Mouse (Mus musculus) embryo, embryonic 11.5 days (tissue): ENCODE data around the gene Fgf9.

ENCODE experiments used
- DNase-seq: peaks from one replicate; pipeline ENCODE4 v3.0.0-alpha.2; 2012; ENCODE audit warnings: low read depth, low spot score

Gene Fgf9

DNA sequence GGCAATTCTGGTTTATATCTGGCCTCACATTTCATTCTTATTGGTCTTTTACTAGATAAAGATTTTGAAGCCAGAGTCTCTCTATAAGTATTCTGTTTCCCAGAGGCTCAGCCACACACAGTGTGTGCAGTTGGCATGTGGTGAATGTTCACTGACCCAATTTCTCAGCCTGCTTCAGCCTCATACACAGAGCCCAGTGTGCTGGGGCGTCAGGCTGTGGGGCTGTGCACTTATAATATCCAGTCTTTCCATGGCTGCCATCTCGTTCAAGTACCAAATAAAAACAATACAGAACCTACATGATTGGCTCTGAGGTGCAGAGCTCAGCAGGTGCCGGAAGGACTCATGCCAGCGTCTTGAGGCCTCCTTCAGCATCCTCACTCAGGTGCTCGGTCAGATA, 19.1 kb downstream of the Fgf9 start:
- DNase-seq, result no peak

GRCm38 (mm10) chr14:58091321-58091720, 21.0 kb downstream of the Fgf9 start:
- no peak for DNase-seq

DNA sequence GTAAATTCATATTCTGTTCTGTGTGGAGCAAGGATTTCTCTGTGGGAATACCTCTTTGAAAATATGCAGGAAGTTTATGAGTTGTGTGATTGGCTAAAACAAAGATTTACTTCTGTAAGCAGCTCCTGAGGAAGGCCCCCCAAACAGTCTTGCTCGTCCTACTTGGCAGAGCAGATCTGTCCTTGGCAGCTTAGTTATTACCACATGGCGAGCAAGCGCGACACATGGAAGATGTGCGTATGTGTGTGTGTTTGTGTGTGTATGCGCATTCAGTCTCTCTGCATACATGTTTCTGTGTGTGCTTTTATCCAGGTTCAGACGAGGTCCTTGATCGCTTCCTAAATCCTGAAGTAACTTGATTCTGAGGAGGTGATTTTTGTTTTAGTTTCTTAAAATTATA, 29.3 kb downstream of the Fgf9 start:
- DNase-seq, result no peak

- DNase-seq, result no peak
Measured at GRCm38 (mm10) chr14:58101298-58101697, 31.0 kb downstream of the Fgf9 start.

- no peak for DNase-seq
Measured at GRCm38 (mm10) chr14:58104266-58104665, 33.9 kb downstream of the Fgf9 start.

DNA sequence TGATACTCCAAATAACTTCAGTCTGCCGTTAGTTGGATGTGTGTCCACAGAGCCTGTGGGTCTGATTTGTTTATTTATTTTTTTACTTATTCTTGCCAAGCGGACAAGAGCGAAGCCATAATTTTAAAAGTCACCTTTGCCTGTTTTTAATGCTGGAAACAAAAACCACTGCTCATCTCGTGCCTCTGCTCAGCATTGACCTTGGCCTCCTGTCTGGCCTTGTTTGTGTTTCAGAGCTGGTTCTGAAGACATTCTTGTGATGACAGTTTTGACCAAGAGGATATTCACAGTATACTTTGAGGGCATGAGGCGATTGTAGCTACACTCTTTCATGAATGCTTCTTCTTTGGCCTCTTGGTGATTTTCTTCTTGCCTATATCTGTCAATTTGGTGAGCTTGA, 35.2 kb downstream of the Fgf9 start:
- DNase-seq, result no peak

GRCm38 (mm10) chr14:58109601-58110000, 39.3 kb downstream of the Fgf9 start:
- DNase-seq, result no peak

DNA sequence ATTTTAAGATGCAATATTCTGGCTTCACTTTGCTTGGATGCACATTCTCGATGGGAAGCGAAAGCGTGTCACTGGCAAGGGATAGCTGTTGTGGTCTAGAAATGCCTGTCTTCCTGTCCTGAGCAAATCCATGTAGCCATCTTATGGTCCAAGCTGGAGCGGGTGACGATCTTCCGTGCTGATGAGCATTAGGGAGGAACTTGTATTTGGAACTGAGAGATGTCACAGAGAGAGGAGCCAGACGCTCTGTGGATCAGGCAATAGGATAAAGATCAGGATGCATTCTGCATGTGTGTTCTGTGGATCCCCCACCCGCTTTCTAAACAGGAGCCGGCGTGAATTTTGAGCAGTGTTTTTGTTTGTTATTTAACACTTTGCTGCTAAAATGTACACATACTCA, 41.2 kb downstream of the Fgf9 start:
- DNase-seq, result no peak

GRCm38 (mm10) chr14:58112341-58112740, 42.0 kb downstream of the Fgf9 start:
- DNase-seq, result no peak

DNA sequence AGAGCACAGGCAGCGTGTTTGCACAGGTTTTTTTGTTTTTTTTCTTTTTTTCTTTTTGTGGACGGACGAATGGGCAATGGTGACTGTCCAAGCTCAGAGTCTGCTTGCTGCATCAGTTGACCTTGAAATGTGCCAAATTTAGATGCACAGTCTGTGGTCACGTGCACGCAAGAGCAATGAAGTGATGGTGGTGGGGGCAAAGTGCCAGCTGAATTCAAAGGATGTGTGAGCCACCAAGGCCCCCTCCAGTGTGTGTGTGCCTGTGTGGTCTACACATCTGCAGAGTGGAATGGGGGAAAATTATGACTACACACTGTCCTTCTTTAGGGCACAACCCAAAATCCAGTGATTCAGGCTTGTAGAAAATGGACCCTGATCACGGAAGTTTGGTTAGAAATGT, 42.8 kb downstream of the Fgf9 start:
- no peak for DNase-seq

DNA sequence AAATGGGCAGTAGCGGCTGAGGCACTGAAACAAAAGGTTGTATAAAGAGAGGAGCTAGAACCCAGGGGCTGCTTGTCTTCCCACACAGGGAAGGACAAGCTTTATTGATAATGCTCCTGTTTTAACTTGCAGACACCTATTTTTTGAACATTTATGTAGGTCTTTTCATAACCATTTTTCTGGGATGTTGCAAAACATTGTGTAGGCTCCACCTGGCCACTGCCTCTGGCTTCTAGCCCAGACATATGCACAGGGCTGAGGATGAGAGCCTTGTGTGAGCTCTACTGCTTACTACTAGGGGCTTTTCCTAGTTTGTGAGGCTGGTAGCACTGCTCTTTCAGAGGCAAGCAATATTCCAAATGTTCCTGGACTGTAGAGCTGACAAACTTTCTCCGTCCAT, 43.8 kb downstream of the Fgf9 start:
- DNase-seq, result no peak

GRCm38 (mm10) chr14:58124625-58125024, 54.3 kb downstream of the Fgf9 start:
- no peak for DNase-seq

DNA sequence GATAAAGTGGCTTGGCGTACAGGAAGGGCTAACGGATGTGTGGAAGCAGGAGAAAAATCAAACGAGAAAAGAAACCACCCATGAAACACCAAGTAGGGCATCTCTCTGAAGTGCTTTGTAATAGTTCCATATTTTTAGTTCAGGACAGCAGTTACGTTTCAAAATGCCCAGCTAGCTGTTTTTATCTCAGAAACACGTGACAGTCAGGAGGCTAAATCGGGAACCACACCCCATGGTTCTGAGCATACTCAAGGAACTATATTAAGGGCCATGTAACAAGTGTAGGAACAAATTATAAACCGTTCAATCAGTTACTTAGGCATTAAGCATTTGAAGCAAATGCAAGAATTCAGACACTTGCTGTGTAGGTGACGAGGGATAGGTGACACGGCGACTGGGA, 56.2 kb downstream of the Fgf9 start:
- no peak for DNase-seq

DNA sequence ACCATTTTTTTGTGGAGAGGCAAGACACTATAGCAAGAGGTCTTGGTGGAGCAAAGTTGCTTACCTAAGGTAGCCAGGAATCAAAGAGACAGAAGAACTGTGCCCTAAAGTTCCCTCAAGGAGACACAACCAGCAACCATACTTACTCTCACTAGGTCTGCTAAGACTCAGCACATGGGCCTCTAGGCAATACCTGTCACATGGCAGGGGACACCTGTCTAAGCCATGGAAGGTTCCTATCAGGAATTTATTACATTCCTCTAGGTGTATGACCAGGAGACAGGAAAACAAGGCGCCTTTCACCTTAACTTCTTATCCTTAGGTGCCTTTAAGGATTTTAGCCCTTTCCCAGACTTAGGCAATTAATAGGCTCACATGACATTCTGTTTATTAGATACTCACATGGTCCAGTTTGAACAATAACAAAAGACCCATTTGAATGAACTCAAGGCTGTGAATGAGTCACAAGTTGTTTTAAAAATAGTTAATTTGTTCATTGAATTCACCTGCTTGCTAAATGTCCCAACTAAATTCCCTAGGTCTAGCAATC, 69.2 kb downstream of the Fgf9 start:
- no peak for DNase-seq

DNA sequence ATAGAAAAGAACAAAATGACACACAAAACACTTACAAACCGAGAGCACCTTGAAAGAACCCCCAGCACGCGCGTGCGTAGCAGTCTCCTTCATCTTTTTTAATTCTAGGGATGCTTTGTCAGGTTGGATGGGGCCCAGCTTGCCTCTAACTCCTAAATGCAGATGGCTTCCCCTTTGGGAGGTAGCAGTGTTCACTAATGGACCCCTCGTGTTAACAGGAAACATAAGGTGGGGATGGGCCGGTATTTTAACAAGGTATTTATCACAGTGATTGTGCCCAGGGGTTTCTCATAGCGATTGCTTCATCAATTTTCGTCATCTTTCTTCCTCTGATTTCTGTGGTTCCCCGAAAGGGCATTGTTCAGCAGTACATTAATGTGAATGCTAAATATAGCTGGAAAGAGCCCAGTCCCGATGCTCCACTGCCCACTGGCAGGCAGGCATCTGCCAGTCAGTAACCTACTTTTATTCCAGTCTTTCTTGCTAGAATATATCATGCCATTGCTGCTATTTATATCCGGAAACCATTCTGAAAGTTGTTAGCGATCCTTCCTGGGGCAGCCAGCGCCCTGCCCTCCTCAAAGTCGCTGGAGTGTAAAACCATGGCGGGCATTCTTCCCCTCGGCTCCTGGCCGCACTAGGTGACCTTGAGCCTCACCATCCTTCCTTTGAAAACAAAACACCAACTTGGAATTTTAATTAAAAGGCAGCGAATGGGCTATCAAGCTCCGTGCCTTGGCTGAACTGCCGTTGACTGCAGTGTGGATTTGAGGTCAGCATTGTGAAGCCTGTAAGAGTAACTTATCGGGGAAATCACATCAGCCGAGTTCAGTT, 79.5 kb downstream of the Fgf9 start:
- no peak for DNase-seq

- no peak for DNase-seq
Measured at GRCm38 (mm10) chr14:58150471-58150855, 80.1 kb downstream of the Fgf9 start.

- DNase-seq, result no peak
Measured at GRCm38 (mm10) chr14:58152110-58152509, 81.8 kb downstream of the Fgf9 start.

DNA sequence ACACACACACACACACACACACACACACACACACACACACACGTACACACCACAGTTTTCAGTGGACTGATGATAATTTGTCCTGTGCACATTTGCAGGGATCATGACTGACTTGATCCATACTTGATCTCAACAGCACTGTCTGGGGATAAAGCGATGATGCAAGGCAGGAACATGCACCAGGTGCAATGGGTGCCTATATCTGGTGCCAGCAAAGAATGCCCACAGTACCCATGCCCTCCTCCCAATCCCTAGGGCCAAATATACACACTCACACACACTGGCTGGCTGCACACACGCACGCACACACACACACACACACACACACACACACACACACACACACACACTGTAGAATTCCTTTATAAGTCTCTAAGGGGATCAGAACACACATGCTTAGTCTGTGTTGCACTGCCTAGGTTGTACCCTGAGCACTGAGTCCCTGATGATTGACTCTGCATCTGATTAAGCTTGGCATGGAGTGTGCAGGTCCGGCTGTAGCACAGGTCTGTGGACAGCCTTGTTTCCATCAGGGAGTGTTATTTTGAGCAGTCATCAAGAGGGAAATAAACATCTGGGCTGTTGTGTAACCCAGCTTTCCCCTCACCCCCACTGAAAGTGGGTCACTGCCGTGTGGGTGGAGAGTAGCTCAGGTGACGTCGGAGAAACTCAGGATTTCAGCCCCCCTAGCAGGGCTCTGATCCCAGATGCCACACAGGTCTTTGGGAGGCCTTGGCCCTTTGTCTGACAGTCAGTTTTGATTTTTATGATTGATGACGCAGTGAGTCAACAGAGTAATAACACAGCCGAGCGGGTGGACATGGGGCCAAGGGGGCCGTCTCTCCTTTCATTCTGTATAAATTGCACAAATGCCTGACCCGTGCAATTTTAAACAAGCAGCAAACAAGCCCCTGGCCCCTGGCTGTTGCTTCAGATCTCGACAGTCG, 83.4 kb downstream of the Fgf9 start:
- DNase-seq, result no peak

- DNase-seq, result no peak
Measured at GRCm38 (mm10) chr14:58160624-58161023, 90.3 kb downstream of the Fgf9 start.
